Mouse (Mus musculus): ENCODE measurements around the gene Nanos2. TPM values are rescaled to one million over a fixed set of nuclear protein-coding genes. Genes with fewer than 3 reads are reported as not detected.
A peak's percentile ranks its signal among the peaks of the same experiment; 100 is the strongest.

The Nanos2 gene
- total RNA-seq, 2 experiments from 2014 or later = not detected

DNA sequence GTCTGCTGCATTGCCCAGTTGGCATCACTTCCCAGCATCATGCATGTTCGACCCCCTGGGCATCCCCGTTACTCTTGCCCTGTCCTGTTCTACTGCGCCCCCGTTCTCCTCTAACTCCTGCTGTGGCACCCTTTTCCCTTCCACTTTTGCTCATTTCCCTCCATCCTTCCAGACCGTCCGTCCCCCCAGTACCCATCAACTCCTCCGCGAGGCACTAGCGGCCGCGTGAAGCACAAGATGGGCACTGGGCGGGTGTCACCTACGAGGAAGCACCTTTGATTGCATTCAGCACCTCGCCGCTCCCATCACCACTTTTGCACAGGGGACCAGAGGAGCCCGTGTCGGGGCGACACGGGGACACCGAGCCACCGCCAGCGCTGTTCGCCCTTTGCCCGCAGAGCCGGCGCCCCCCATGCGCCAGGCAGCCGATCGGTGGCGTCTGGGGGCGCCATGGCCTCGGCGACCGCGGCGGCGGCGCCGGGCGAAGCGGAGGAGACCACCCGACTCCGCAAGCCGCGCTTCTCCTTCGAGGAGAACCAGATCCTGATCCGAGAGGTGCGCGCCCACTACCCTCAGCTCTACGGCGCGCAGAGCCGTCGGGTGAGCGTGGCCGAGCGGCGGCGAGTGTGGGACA, 4.6 kb downstream of the Nanos2 start:
- no peak for DNase-seq

DNA sequence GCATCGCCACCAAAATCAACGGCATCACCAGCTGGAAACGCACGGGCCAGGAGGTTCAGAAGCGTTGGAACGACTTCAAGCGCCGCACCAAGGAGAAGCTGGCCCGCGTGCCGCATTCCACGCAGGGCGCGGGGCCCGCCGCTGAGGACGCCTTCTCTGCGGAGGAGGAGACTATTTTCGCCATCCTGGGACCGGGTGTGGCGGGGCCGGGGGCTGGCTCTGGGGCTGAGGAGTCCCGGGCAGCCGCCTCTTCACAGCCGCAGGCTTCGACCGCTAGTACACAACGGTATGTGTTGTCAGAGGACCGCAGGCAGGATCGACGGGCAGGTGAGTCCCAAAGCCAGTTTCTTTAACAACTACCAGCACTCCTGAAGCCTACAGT, 5.1 kb downstream of the Nanos2 start:
- DNase-seq = peak; percentile 40

GRCm38 (mm10) chr7:18993036-18993435, 5.8 kb downstream of the Nanos2 start:
- DNase-seq = no peak

DNA sequence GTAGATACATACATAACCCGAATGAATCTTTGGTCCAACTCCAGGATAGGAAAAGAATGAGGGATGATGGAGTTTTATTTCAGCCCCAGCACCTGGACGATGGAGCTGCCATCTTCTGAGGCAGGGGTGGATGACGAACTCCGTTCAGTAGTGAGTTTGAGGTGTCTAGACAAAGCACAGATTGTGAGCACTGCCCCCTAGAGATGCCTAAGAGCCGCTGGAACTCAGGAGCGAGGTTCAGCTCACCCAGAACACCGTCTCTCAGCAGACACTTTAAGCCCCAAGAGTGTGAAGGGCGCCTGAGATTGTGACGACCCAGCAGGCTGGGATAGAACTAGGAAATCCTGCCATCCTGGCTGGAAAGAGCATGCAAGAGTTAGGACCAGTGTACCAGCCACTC, 11.6 kb downstream of the Nanos2 start:
- DNase-seq = no peak

GRCm38 (mm10) chr7:19000421-19000820, 13.2 kb downstream of the Nanos2 start:
- no peak for DNase-seq

DNA sequence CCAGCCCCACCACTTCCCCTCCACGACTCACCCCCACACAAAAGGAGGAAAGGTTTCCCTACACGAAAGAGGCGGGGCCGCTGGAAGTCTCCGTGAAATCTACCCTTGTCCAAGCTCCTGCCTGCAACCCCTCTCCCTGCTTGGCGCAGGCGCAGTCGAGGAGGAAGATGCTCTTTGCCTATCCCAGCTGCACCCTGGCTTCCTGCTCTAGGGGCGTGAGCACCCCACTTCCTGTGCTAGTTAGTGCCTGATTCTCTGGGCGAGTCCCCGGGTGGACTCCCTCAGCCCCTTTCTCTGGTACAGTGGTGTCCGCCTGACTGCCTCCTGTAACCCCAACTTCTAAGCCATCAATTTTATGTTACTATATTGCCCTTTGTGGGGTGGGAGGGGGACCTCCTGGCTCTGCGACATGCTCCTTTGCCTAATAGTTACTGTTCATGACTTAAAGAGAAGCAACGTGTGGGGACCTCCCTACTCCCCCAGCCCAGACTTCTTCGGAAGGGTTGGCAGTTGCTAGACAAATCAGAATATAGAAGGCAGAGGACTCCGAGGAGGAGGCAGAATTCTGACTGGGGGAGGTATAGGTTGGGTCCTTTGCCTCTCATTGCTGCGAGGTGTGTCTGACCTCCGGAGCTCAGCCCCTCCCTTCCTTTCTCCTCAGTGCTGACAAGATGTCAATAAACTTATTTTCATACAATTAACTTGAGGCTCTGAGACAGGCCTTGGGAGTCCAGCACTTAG, 14.0 kb downstream of the Nanos2 start:
- peak; percentile 56 for DNase-seq

DNA sequence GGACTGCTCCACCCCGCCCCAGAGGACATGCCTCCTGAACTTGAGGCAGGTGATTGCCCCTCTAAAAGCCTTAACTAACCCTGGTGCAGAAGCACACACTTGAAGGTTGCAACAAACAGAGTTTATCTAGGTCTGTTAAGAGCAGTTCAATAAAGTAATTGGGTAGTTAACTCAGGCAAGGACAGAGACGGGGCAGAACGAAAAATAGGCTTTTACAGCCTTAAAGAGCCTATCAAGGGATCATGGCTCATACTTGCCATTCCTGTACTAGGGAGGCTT, 14.5 kb downstream of the Nanos2 start:
- DNase-seq = no peak

GRCm38 (mm10) chr7:19002115-19002514, 14.9 kb downstream of the Nanos2 start:
- DNase-seq = no peak

DNA sequence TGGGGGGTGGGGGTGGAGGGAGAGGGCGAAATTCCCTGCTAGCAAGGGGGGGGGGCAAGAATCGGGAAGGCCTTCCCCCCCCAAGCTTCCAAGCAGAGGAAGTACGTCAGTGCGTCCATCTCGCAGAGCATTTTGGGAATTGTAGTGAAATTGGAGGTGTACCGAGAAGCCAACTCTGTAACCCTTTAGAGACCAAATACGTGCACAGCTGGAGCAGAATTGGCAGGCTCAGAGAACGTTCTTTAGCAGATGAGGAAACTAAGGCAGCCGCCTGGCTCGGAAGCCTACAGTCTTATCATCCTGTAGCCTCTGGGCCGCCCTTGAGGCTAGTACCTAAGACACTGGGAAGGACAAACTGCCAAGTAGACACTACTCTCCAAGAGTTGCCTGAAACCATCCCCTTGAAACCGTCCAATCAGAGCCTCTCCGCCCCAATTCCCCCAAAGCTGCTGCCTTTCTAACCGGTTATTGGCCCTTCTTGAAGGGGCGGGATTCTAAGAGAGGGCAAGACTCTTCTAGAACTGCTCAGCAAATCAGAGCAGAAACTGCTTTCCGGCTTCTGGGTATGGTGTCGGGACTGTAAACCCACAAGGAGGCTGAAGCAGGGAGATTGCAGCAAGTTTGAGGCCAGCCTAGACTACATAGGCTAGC, 15.8 kb downstream of the Nanos2 start:
- peak; percentile 50 for DNase-seq

GRCm38 (mm10) chr7:19003902-19004630, 16.9 kb downstream of the Nanos2 start, which contains the start of gene Irf2bp1:
TSS of gene Irf2bp1 (plus strand) at chr7:19004044.
- DNase-seq = peak; percentile 90

DNA sequence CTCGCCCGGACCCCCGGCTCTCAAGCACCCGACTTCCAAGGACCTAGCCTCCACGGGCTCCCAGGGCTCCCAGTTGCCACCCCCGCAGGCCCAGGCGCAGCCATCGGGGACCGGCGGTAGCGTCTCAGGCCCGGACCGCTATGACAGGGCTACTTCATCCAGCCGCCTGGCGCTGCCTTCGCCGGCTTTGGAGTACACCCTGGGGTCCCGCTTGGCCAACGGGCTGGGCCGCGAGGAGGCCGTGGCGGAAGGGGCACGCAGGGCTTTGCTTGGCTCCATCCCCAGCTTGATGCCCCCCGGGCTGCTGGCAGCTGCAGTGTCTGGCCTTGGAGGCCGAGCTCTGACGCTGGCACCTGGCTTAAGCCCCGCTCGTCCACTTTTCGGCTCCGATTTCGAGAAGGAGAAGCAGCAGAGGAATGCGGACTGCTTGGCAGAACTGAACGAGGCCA, 17.5 kb downstream of the Nanos2 start:
- DNase-seq = peak; percentile 51

DNA sequence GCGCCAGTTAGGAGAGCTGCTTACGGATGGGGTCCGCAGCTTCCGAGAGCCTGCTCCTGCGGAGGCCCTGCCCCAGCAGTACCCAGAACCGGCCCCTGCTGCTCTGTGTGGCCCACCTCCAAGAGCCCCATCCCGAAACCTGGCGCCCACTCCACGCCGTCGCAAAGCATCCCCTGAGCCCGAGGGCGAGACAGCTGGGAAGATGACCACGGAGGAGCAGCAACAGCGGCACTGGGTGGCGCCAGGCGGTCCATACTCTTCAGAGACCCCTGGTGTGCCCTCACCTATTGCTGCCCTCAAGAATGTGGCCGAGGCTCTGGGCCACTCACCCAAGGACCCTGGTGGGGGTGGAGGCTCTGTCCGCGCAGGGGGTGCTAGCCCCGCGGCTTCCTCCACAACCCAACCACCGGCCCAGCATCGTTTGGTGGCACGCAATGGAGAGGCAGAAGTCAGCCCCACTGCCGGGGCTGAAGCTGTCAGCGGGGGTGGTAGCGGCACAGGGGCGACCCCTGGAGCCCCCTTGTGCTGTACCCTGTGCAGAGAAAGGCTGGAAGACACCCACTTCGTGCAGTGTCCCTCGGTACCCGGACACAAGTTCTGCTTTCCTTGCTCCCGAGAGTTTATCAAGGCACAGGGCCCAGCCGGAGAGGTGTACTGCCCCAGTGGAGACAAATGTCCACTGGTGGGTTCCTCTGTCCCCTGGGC, 18.4 kb downstream of the Nanos2 start:
- no peak for DNase-seq

GRCm38 (mm10) chr7:19006476-19006875, 19.3 kb downstream of the Nanos2 start:
- DNase-seq = peak; percentile 76

DNA sequence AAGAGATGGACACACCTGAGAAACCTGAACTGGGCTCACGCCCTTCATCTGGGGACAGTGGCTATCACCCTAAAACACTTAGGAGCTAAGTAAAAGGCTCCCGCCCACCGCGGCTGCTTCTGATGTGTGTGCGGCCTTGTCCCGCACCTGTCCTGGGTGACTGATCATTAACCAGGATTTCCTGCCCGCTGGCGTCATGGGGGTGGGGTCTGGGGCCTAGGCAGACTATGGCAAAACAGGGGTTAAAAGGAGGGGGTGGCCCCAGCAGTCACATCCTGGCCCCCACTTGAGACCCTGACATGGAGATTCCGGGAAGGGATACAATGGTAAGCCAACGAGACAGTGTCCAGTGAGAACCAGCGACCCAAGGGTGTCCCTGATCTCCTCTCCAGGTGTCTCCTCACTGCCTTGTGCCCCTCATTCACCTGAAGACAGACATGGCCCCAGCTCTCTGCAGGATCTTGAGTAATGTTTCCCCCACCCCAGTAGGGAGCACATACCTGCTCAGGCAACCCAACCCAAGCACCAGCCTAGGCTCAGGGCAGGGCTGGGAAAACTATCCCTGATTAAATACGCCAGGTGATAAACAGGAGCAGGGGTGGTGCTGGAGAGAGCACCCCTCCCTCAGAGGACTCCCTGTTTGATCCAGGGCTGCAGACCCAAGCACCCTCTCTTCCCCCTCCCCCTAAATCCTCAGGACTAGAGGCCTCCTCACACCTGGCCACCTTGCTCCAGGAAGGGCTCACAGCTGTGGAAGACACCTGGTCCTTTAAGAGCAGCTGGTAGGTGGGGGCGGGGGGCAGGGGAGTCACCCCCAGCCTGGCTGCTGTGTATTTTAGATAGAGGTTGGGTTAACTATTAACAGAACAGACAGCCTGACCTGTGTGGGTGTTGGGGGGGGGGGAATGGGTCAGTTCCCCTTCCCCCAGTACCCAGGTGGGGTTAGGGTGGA, 20.1 kb downstream of the Nanos2 start:
- DNase-seq = no peak

DNA sequence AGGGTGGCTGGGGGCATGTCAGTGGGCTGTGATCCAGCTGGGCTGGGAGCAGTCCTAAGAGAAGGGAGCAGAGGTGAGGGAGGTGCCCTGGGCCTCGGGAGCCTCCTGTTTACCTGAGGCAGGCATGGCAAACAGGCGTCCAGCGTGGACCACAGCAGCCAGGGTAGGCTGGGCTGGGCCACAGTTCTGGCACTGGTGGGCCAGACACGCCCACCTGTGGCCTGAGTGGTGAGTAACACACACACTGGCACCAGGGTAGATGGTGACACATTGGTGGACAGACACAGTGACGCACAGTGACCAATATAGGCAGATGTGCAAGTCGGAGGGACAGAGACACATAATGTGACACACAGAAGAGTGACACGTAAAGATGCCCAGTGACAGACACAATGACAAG, 23.4 kb downstream of the Nanos2 start:
- DNase-seq = no peak

- peak; percentile 47 for DNase-seq
These were observed 24.9 kb downstream of the Nanos2 start for GRCm38 (mm10) chr7:19012025-19012621.

DNA sequence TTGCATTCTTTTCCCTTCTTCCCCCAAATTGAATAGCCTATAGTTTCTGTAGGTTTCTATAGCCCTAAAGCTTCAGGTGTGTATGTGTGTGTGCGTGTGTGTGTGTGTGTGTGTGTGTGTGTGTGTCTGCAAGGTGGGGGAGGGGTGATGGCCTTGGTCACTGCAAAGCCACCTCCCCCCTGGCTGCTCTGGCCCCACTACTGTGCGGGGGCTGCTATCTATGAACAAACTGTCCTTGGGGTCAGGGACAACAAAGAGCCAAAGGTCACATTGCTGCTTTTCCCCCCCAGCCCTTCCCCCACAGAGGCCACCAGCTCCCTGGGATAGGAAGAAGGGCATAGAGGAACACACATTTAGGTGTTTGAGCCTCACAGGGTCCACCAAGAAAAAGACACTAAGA, 25.7 kb downstream of the Nanos2 start:
- no peak for DNase-seq

- DNase-seq = no peak
These were observed 27.3 kb downstream of the Nanos2 start for GRCm38 (mm10) chr7:19014452-19014851.

DNA sequence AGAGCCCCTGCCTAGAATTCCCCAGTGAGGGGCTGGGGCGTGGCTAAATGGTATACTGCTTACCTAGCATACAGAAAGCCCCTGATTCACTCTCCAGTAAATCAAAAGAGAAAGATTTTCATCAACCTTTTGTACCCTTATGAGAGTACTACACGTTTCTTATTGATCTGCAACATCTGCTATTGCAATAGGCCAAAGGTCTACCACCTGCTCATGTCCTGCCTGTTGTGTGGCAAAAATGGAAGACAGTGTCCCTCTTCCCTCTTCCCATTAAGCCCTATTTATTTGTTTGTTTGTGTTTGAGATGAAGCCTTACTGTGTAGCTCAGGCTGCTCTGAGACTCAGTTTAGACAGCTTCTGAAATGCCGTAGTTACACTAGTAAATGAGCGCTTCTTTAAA, 28.8 kb downstream of the Nanos2 start:
- no peak for DNase-seq

- DNase-seq = no peak
These were observed 30.7 kb downstream of the Nanos2 start for GRCm38 (mm10) chr7:19017909-19018308.

DNA sequence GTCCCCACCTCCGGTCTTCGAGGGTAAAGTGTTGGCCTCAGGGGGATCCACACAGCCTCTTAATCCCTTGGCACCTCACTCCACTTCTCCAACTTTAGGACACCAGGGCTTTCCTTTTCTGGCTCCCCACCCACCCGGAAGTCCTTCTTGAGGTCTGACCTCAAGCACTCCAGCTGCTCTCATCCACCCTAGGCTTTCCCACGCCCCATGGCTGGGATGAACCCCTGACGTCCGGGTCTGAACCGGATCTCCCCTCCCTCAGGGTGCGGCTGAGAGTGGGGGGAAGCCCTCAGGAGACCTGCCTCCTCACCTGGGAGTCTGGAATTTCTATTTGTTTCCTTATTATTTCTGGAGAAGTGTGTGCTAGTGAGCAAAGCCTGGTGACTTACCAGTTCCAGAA, 33.8 kb downstream of the Nanos2 start:
- no peak for DNase-seq
